Mouse (Mus musculus): ENCODE measurements around the gene A230072I06Rik.

A230072I06Rik gene

GRCm38 (mm10) chr8:12323238-12323637, 44.6 kb downstream of the A230072I06Rik start:
- in situ Hi-C loops (cut with MboI, MseI): no loop called here

DNA sequence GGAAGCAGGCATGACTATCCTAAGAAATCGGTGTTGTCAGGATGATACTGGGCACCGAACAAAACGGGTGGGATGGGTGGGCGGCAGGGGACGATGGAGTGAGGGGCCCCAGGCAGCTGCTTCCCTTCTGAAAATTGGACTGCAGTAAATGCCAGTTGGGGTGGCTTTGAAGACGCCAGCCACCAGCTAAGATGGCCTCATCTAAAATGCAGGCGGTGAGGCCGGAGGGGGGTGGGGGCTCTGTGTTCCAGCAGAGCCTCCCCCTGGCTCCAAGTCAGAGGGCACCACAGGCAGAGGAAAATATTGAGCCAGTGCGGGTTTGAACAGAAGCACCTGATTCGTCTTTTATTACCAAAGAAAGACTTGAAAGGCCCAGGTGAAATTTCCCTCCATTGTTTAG, 45.9 kb downstream of the A230072I06Rik start:
- in situ Hi-C loops (cut with MboI, MseI): no loop called here

- in situ Hi-C loops (cut with MboI, MseI): no loop called here
These were observed 46.5 kb downstream of the A230072I06Rik start for GRCm38 (mm10) chr8:12324991-12325601.

DNA sequence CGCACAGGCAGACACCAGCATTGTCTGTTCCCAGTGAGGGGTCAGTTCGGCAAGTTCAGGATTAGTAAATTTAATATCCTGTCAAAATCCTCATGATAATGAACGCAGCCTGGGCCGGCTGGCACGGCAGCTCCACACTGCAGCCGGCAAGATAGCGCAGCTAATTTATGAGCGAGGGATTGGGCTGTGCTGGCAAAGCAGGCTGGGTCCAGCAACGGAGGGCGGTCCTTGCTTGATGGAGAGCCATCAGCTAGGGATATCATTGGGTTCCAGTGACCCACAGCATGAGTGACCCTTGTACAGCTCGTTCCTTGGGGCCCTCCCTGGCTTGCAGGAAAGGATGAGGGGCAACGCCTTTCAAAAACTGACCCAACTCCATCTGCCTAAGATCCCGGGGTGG, 48.6 kb downstream of the A230072I06Rik start:
- in situ Hi-C loops (cut with MboI, MseI): no loop called here

GRCm38 (mm10) chr8:12327707-12328471, 49.3 kb downstream of the A230072I06Rik start:
- in situ Hi-C loops (cut with MboI, MseI): no loop called here

- in situ Hi-C loops (cut with MboI, MseI): no loop called here
These were observed 49.9 kb downstream of the A230072I06Rik start for GRCm38 (mm10) chr8:12328476-12328875.

DNA sequence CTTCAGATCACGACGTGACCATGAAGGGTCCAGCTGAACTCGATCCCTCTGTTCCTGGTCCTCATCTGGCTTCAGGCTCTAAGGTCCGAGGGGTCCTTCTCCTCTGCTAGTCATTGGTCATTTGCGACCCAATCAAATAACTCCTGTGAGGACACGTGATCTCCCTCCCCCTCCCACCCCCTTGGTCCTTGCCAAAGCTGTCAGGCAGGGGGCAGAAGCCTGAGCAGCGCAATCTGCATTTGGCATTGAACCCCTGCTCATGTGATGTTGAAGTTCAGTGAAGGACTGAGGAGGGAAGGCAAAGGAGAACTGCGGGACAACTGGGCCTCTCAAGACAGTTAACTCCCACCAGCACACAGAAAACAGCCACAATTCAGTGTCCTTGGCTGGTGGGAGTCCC, 51.4 kb downstream of the A230072I06Rik start:
- in situ Hi-C loops (cut with MboI, MseI): loop anchor here (10.0 kb wide), 1 partner anchor 1955 kb away; no protein-coding TSS in a partner anchor

Data from T-helper 1 cell (primary cell).